Mouse (Mus musculus): Measurements from ENCODE around the gene Dop1b.

DNA sequence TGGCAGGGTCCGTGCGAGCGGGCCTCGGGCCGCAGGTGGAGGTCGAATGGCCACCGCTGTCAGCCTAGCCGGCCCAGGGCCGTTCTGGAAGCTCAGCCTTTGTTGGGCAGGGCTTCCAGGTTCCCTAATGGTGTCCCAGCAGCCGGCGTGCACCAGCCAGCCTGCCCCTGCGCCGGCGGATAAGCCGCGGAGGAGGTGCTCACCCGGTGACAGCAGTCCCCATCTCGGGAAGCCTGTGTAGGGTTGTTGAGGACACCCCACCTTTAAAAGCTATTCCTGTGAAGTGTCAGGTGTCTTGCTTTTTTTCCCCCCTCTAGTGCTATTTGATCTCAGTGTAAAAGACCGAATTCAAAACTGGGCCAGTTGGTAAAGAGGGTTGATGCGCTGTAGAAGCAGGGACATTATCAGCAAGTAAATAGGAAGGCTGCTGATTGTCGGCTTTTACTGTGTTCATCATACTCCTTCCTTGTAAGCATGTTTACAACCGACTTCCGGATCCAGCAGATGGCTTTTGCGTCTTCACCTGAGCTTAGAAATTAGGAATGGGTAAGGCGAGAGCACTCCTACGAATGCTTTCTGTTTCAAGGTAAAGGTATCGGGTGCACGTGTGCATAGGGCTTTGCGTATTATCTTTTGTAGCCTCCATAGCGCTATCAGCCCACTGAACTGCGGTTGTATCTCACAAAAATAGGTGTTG, 633 bp downstream of the Dop1b start:
- TF ChIP-seq CTCF (IDR thresholded peaks at IDR 0.05; ENCODE audit: low read depth, low read length) (no peak), EP300 (IDR thresholded peaks at IDR 0.05; ENCODE audit: insufficient read depth, low read depth, low read length) (no peak), POLR2A (IDR thresholded peaks at IDR 0.05; ENCODE audit: insufficient read depth, low read length) (no peak)

All from ES-Bruce4 (cell line).